Mouse (Mus musculus) liver, postnatal 0 days (tissue): ENCODE measurements around the gene Elk3.

Experiments used
- CTCF ChIP-seq: sonication (generic); IDR thresholded peaks from 2 replicates; pipeline ENCODE4 v1.5.1; 2016; ENCODE audit warnings: antibody characterized with exemption, low read depth
- EP300 ChIP-seq: IDR thresholded peaks from 2 replicates; pipeline ENCODE4 v1.6.1; 2016; ENCODE audit warnings: antibody characterized with exemption, low read depth, mild to moderate bottlenecking

GRCm38 (mm10) chr10:93282526-93282964, 28.4 kb downstream of the Elk3 start:
- TF ChIP-seq EP300 (no peak), CTCF (no peak)
